Mouse (Mus musculus) lung, postnatal 0 days (tissue): ENCODE data around the gene Anapc13.

Experiments
- CTCF ChIP-seq: IDR thresholded peaks from 2 replicates; pipeline ENCODE4 v1.5.1; 2016; ENCODE audit warnings: antibody characterized with exemption, mild to moderate bottlenecking
- EP300 ChIP-seq: IDR thresholded peaks from 2 replicates; pipeline ENCODE4 v1.6.1; 2016; ENCODE audit warnings: antibody characterized with exemption, mild to moderate bottlenecking, control low read depth

- TF ChIP-seq CTCF (peak; percentile 40), EP300 (peak; percentile 81)
Measured at GRCm38 (mm10) chr9:102625983-102626838, at the start of gene Anapc13, which contains the start of gene Cep63.
